Mouse (Mus musculus) monocyte, adult 2 months (primary cell): ENCODE measurements around the gene Taf6.
"Not testable (repeated sequence)": the region's sequence is repeated elsewhere in the genome, so short reads cannot be mapped to it uniquely, and the experiment has no call there.

ENCODE experiments used
- DNase-seq, 2 experiments: peaks; one replicate each; pipeline ENCODE4 v3.0.0; 2022; ENCODE audit warnings: low spot score in 2 of 2, low read depth in 1 of 2

Gene Taf6

DNA sequence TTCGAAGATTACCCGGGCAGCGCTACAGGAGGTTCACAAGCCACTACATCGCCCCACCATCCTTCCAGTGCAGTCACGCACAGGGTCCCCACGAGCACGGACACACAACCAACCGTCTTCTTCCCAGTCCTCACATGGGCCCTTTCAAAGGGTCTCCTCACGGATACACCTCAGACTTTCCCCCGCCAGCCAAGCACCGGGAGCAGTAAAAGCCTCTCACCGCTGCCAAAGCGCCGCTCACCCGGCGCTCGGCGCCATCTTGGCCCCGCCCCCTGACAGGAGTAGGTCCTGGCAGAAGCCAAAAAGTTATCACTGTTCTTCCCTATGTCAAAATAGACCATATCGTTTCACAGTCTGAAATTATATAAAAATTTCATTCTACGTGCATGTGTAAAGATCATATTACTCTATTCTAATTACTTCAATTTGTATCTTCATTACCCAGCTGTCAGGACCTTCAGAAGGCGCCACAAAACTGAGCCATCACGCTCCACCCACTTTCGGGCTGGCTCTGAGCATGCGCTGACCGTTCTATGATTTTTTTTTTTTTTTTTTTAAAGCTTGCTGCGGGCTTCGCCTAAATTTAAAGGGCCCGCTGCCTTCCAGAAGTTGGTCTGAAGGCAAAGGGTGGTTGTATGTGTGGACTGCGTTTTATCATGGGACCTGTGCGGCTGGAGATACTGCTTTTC lies at the start of gene Taf6, which contains the start of gene Cnpy4:
Gene Taf6 (minus strand): TSS at position 502 of the 689 bp plus-strand sequence.
Gene Cnpy4 (plus strand): TSS at position 536 of the 689 bp plus-strand sequence.
- DNase-seq, result peak; percentile 51 to 75

DNA sequence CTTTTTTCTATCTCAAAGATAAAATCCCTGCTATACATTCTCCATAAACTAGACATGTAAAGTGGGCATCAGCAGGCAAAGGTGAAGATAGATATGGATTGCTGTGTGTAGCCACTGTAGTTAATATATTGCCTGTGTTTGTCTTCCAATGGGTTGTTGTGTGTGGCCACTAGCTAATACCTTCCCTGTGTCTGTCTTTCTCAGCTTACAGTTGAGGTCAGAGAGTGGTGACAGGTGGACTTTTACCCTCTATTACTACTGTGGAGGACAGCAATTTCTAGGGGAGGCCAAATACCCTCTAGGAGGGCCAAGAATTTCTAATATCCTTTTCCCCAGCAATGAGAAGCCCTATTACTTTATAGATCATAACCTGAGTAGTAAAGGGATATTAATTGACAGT lies 47.0 kb upstream of the Taf6 start:
- DNase-seq, result no peak

DNA sequence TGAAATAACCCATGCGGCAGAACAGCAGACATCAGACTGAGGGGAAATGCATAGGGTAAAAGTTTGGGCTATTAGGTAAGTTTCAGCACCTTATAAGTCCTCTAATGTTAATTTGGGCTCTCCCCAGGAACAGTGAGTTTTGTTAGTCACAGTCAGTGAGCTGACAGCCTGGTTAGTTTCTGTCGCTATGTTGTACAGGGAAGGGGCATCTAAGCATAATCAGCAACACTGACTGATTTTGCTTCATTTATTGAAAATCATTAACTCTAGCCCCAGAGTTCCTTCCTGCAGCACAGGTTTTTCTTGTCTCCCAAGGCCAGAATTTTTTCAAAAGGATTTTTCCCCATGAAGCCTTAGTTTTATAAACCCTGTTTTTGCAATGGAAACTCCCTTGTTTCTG lies 46.5 kb upstream of the Taf6 start:
- DNase-seq, result no peak

DNA sequence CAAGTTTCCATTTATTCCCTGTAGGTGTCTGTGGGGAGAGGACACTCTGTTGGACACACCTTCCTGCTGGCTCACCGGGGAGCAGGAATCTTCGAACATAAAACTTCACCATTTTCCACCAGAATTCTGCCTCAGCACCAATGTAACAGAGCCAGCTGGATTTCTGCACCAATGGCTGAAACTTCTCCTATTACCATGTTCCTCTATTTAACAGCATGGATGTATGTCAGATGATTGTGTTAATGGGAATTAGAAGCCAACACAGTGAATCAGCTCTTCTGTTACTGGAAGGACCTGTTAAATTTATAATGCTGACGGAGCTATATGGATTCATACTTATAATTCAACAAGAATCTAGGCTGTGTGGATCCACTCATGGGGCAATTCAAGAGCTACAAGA lies 42.3 kb upstream of the Taf6 start:
- no peak for DNase-seq

DNA sequence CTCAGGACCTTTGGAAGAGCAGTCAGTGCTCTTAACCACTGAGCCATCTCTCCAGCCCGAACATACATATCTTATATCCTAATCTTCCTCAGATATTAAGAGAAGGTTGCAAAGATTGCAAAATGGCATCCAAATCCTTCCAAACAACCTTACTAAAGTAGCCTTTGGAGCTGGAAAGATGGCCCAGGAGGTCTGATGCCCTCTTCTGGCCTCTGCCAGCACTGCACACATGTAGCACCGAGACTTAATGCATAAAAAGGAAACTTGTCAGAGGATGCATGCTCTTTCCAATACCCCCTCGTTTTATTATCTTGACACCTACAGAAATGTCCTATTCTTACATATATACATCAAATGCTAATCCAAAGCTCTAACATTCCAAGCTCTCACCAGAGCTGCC lies 40.8 kb upstream of the Taf6 start:
- no peak for DNase-seq

DNA sequence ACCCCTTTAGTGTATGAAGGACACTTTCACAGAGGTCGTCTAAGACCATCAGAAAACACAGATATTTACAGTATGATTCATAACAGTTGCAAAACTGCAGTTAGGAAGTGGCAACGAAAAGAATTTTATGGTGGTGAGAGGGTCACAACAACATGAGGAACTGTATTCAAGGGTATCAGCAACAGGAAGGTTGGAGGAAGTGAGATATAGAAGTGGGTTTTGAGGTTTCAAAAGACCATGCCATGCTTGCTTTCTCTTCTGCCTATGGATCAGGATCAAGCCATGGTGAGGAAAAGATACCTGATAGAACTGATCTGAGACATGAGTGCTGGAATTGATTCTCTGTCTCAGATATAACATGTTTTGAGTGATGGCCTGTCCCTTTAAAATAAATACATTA lies 40.1 kb upstream of the Taf6 start:
- DNase-seq, result no peak

DNA sequence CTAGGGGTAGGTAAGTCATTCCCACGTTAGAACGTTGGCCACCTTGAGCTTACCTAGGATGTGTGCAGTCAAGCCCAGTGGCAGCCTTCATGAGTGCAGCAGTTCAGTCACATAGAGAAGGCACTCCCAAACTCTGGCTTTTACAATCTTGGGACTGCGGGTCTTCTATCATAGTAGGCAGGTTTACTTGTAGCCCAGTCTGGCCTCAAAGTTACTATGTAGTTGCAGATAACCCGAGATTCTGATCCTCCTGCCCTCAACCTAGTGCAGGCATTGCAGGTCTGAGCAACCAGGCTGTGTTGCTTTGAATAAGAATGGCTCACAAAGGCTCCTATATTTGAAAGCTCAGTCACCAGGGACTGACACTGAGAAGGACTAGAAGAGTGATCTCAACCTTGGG lies 39.2 kb upstream of the Taf6 start:
- no peak for DNase-seq

DNA sequence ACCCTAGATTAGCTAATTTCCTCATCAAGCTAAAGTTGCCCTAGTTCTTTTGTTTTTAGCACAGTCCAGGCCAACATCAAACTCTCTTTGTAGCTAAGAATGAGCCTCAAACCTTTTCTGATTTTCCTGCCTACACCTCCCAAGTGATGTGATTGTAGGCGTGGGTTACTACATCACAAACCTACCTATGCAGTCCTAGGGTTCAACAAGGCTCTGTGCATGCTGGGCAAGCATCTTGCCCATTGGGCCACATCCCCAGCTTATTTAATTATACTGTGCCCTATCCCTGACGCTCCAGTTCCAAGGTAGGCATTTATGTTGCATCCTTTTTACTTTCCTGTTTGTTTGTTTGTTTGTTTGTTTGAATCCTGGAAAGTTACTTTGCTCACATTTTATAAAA lies 38.4 kb upstream of the Taf6 start, which contains the start of gene Nxpe5:
Gene Nxpe5 (plus strand): TSS at position 199 of the 400 bp plus-strand sequence.
- no peak for DNase-seq

DNA sequence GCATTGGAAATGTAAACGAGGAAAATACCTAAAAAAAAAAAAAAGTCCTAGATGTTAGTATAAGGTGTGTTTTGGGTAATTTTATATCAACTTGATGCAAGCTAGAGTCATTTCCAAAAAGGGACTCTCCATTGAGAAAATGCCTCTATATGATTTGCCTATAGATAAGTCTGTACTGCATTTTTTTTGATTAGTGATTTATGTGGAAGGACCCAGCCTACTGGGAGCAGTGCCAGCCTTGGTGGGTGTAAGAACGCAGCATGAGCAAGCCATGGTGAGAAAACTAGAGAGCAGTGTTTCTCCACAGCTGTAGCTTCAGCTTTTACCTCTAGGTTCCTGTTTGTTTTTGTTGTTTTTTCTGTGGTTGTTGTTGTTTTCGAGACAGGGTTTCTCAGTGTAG lies 36.0 kb upstream of the Taf6 start:
- DNase-seq, result no peak

DNA sequence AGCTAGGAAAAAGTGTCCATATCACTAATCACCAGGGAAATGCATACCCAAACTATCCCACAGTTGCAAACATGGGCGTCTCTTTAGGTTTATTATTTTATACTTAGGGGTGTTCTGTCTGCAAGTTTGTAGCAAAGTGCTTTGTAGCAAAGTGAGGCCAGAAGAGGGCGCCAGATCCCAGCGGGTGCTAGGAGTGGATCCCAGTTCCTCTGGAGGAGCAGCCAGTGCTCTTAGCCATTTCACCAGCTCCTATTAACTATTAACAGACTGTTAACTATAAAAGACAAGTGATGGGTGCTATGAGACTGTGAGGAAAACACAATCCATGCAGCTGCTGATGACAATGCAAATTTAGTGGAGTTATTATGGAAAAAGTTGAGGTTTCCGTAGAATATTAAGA lies 34.9 kb upstream of the Taf6 start:
- peak; percentile 61 to 85 for DNase-seq

DNA sequence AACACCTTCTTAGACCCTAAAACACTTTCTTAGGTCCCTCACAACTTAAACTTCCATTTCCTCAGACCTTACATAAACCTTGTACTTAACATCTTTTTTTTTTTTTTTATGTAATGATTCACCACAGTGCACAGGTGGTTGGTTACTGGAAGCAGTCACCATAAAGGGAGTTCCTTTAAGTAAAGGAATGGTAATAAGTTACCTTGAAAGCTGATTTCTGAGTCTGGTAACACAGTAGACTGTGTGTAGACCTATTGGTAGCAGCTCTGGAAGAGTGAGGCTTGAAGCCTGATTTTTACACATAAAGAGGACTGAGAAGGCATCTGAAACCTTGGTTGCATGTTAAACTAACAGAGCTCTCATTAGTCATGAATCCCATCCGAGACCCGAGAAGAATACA lies 32.6 kb upstream of the Taf6 start:
- DNase-seq, result no peak

DNA sequence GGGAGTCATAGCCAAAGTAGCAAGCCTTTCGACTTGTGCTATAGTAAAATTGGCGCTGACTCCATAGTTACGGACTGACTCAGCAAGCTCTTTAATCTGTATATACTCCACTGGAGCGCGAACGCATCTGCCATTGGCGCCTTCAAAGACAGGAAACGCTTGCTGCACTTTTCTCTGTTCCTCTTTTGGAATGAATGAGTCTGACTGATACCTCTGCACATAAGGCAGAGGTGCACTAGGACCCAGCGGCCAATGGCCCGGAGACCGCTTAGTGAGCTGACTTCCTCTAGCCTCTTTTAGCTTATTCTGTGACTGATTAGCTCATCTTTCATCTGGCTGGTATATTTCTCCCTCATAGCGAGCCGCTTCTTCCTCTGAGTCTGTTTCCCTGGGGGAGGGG lies 29.4 kb upstream of the Taf6 start:
- not testable (repeated sequence) for DNase-seq

DNA sequence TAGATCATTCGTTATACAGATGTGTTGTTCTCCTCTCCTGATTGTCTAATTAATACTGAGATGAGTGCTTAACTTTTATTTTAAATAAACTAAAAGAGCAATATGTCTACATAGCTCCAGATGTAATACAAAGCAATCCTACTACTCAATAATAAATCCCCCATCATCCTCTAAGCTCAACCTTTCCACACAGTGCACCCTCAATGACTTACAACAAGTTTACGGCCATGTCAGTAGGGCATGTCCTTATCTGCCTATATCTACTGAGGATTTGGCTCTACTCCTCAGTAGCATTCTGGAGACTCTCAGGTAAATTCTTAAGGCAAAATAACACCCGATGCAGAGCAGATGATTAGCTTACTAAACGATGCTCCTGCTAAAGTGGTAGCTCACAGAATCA lies 20.6 kb upstream of the Taf6 start:
- DNase-seq, result no peak

DNA sequence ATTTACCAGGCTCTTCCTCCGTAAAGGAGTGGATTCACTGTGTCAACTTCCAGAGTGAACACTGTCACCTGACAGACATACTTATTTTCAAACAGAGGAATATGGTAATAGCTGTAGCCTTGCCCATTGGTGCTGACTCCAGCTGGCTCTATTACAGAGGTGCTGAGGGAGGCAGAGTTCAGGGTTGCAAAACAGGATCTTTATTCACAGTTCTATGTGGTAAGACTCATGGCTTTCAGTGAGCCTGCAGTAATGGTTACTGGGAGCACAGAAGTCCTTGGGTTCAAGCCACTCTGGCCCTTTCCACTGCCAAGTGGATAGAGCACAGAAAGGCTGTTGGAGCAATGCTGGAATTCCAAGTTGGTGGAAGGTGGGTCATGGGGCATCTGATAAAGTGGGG lies 20.0 kb upstream of the Taf6 start:
- DNase-seq, result no peak

DNA sequence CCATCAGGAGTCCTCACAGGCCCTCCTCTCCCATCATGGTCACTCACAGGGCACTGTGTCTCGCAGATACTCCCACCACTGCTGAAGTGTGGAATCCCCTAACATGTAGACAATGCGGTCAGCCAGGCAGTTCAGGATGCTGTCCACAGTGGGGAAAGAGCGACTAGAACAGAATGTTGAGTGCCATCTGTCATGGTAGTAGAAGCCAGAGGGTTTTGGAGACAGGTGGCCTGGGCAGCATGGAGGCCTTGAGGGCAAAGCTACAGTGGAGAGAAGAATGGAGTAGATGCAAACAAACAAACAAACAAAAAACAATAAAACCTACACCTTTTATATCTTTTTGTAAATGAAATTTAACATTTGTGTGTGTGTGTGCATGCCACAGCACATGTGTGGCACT lies 14.8 kb upstream of the Taf6 start:
- DNase-seq, result no peak

DNA sequence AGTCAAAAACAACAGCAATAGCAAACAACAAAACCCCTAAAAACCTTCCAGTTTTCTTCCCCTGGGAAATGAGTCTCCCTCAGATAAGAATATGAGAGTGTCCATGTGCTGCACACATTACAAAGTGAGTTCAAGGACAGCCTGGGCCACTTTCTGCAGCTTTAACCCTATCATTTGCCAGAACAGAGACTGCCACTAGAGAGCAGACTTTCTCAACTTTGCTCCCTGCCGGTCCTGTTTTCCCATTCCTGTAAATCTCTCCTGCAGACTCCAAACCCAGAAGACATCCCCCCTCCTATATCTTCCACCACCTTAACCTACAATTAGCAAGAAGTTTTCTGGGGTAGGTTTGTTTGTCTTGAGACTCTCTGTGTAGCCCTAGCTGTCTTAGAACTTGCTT lies 12.3 kb upstream of the Taf6 start:
- DNase-seq, result no peak

DNA sequence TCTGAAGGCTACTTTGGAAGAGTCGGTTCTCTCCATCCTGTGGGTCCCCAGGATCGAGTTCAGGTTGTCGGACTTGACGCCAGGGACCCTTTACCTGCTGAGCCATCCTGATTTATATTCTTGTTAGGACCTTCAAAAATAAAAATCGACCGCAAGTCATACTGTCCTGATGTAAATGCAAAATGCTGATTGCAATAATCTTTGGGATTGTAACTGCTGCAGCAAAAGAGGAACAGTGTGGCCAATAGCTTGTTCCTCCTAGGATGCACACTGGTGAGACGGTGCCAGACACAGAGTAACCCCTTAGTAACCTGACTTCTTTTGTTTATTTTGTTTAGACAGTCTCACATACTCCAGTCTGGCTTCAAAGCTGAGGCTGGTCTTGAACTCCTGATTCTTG lies 8.2 kb upstream of the Taf6 start:
- DNase-seq, result no peak

DNA sequence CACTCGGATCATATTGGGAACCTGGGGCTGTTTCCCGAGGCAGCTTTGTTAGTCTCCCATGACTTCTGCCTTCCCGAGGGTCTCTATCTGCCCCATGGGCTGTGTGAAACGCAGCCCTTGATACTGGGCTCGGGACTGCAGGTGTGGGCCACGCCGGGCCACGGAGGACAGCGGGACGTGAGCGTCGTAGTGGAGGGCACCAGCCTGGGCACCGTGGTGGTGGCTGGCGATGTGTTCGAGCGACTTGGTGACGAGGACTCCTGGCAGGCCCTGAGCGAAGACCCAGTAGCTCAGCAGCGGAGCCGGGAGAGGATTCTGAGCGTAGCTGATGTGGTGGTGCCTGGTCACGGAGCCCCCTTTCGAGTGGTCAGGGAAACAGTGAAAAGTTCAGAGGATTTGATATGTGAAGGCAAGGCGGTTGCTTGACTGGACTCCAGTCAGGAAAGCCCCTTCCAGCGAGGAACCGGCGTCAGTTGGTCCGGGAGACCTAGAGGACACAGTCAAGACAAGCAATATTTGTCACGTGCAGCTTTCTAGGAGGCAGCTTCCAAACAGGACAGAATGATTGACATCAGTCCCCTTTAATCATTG lies 7.6 kb upstream of the Taf6 start:
- DNase-seq, result no peak

DNA sequence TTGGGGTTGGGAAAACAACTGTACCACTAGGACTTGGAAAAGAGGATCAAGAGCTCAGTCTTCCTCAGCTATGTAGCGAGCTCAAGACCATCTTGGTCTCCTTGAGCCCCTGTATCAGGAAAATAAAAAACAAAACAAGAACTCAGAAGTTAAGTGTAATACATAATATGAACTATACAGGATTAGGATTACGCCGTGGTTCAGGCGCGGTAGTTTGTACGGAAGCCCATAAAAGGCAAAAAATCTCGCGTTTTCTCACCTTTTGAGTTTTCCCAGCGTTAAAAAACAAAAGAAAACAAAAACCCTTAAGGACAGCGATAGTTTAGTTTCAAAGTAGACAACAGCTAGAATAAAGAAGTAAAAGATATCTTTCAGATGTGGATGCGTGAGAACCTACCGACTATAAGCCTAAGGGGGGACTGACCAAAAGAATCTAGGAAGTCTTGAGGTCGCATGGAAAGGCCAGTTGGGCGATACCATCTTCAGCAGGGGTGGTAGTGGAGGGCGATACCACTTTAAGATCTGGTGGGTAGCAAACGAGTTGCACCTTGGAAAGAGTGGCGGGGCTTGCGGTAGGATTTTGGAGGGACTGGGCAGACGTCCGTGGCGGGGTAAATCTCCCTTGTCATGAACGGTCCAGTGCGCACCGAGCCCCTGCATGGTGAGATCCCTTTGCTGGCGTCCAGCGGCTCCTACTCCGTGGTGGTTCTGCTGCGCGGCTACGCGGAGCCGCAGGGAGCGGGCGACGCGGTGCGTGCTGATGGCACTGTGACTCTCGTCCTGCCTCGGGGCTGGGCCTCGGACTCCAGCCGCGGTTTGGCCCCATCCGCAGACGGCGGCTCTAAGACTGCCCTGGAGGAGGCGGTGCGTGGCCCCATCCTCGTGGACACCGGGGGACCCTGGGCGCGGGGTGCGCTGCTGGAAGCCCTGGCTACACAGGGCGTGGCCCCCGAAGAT lies 6.8 kb upstream of the Taf6 start, which contains the start of gene Mblac1:
Gene Mblac1 (plus strand): TSS at position 544 of the 957 bp plus-strand sequence.
- peak; percentile 50 to 64 for DNase-seq

DNA sequence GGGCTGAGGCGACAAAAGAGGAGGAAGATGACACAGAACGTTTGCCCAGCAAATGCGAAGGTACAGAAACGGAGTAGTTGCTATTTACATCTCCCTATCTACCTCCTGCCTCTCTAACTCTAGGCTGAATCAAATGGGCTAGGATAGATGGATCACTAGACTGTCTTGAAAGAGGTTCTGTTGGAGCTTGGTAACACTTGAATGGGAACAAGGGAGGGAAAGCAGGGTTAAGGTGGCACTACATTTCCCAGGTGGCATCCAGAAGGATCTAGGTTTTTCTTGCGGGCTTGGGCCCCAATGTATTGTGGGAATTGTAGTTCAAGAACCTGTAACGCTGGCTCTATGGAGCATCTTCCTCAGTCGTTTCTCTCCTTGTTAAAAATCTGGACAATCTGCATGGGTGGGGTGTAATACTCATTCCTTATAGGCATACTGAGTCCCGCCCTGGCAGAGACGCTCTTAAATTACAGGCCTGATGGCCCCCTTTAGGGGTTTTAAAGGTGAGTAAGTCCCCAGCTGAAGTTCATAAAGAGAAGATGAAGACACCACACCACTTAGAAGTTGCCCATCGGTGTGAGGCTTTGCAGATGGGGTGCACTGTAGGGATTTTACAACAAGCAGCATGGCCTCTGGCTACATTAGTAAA lies 533 bp upstream of the Taf6 start:
- DNase-seq, result peak in 1 of 2 experiments; percentile 39

DNA sequence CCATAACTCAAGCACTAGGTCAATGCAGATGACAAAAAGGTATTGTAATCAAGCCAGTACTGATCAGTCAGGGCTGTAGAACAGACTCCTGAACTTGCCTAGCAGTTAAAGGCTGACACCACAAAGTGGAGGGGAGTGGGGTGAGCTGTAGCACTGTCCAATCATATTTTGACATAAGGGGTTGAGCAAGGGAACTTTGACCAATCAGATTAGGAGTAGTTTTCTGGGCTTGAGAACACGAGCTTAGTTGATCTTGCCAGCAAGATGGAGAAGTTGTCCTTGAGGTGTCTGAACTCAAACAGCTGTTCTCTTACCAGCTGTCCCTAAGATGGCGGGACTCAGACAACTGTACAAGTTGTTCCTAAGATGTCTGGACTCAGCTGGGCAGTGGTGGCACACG lies 14.0 kb downstream of the Taf6 start:
- DNase-seq, result no peak
